Mouse (Mus musculus) Patski (cell line): ENCODE measurements around the gene Alk. TPM values are rescaled to one million over a fixed set of nuclear protein-coding genes. Genes with fewer than 3 reads are reported as not detected.

Source experiments
- ATAC-seq: fragments of 100-300 bp; one replicate; pipeline ENCODE4 v1.8.0; 2021
- CTCF ChIA-PET: fragments of 350-600 bp; sonication (Branson Sonifier 250); formaldehyde crosslinking; loops from one replicate; lab custom pipeline; 2022; ENCODE audit warnings: inconsistent platforms; lab: Charles Lee
- POLR2A ChIA-PET: fragments of 350-600 bp; sonication (Branson Sonifier 250); formaldehyde crosslinking; loops from one replicate; lab custom pipeline; 2022; ENCODE audit warnings: antibody characterized with exemption, inconsistent platforms; lab: Charles Lee
- DNase-seq: peaks from one replicate; pipeline ENCODE4 v3.0.0-alpha.2; 2011; ENCODE audit warnings: low read depth, low spot score
- H3K27me3 ChIP-seq: fragments of 371-371 bp; one replicate; pipeline ENCODE4 v1.5.1; 2021
- CTCF ChIP-seq: fragments of 100-300 bp; IDR thresholded peaks from one replicate; pipeline ENCODE4 v1.5.1; 2021
- in situ Hi-C: fragments of 300-500 bp; cut with MboI; formaldehyde crosslinking; loops from 3 replicates; pipeline ENCODE4 v1.11.1; 2018; ENCODE audit warnings: low pct_unique_long_range_greater_than_20kb, mixed read lengths
- polyA plus RNA-seq: library from polyadenylated mRNA; unstranded; gene quantifications from one replicate; pipeline ENCODE4 v1.2.3, GENCODE M21; 2021

Gene Alk
- polyA plus RNA-seq, 1 experiment from 2014 or later = 0.09 TPM

GRCm38 (mm10) chr17:72043001-72043666, 561.3 kb downstream of the Alk start:
- H3K27me3 ChIP-seq = no peaks in the 10 kb centered on the region
- DNase-seq = peak; percentile 92
- POLR2A ChIA-PET = interaction anchor here (0.7 kb wide), 1 partner anchor 195 kb away, joined by 4 read pairs; no protein-coding TSS in a partner anchor
- TF ChIP-seq CTCF = peak; percentile 8
- in situ Hi-C loops = loop anchor here (10.0 kb wide), 1 partner anchor 112 kb away; no protein-coding TSS in a partner anchor
- peak; percentile 94 for ATAC-seq
- CTCF ChIA-PET = interaction anchor here (1.3 kb wide), 1 partner anchor 12 kb away, joined by 6 read pairs; no protein-coding TSS in a partner anchor

GRCm38 (mm10) chr17:72039176-72039948, 565.1 kb downstream of the Alk start:
- ATAC-seq (no peak), DNase-seq (no peak)
- POLR2A ChIA-PET = no interaction called here
- TF ChIP-seq CTCF = no peak
- CTCF ChIA-PET = no interaction called here
- no peaks in the 10 kb centered on the region for H3K27me3 ChIP-seq
- in situ Hi-C loops = loop anchor here (10.0 kb wide), 1 partner anchor 205 kb away; no protein-coding TSS in a partner anchor

DNA sequence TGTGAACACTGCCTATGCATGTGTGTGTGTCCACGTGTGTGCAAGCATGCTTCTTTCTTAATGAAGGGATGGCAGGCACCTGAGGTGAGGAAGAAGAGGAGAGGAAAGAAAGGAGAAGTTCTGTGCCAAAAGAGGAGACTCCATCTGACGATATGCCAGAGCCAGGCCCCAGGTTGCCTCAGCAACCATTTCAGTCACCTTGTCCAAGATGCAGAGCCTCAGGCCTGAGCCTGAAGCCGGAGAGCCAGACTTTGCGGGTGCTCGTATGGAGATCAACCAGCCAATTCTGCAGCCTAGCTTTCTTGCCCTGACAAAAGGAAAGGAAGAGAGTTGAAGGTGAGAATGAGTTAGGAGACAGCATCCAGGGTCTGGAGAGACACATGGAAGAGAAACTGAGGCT, 566.1 kb downstream of the Alk start:
- ATAC-seq = no peak
- DNase-seq = no peak
- POLR2A ChIA-PET = no interaction called here
- H3K27me3 ChIP-seq = no peaks in the 10 kb centered on the region
- in situ Hi-C loops = loop anchor here (10.0 kb wide), 1 partner anchor 206 kb away; no protein-coding TSS in a partner anchor
- CTCF ChIA-PET = no interaction called here
- no peak for TF ChIP-seq CTCF

DNA sequence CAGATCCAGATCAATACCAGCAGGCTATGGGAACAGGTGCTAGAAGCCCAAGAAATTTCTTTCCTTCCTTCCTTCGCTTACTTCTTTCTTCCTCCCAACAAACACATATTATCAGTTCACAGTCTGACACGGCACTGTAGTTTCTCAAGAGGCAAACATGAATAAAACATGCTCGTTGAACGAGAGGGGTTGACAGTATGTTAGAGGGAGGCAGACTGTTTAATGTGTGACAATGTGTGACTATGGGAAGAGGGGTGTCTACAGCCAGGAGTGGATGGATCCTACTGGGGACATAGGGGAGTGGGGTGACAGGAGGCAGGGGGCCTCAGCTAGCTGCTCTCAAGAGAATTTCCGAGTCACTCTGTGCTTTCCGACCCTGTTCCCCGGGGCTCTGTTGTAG, 573.8 kb downstream of the Alk start:
- ATAC-seq = no peak
- no peak for TF ChIP-seq CTCF
- POLR2A ChIA-PET = interaction anchor here (0.6 kb wide), 1 partner anchor 94 kb away, joined by 4 read pairs; no protein-coding TSS in a partner anchor
- H3K27me3 ChIP-seq = no peaks in the 10 kb centered on the region
- CTCF ChIA-PET = interaction anchor here (0.9 kb wide), 1 partner anchor 114 kb away, joined by 3 read pairs; no protein-coding TSS in a partner anchor
- DNase-seq = no peak
- in situ Hi-C loops = loop anchor here (10.0 kb wide), 1 partner anchor 214 kb away; no protein-coding TSS in a partner anchor

GRCm38 (mm10) chr17:72023323-72023722, 581.1 kb downstream of the Alk start:
- in situ Hi-C loops = no loop called here
- H3K27me3 ChIP-seq = no peaks in the 10 kb centered on the region
- ChIA-PET CTCF (no interaction called here), POLR2A (no interaction called here)
- ATAC-seq = no peak
- no peak for DNase-seq
- no peak for TF ChIP-seq CTCF

- no peak for TF ChIP-seq CTCF
- ChIA-PET CTCF (interaction anchor here (1.2 to 1.3 kb wide), 3 partner anchors 10 to 19 kb away, joined by 3 to 4 read pairs (median 3); no protein-coding TSS in a partner anchor), POLR2A (no interaction called here)
- ATAC-seq = peak; percentile 81
- in situ Hi-C loops = no loop called here
- DNase-seq = peak; percentile 73
- no peaks in the 10 kb centered on the region for H3K27me3 ChIP-seq
These were observed 582.4 kb downstream of the Alk start for GRCm38 (mm10) chr17:72021733-72022669.

- ChIA-PET POLR2A (interaction anchor here (1.0 kb wide), 1 partner anchor 11 kb away, joined by 3 read pairs; no protein-coding TSS in a partner anchor), CTCF (interaction anchor here (1.5 kb wide), 1 partner anchor 13 kb away, joined by 3 read pairs; no protein-coding TSS in a partner anchor)
- in situ Hi-C loops = no loop called here
- peak; percentile 56 for DNase-seq
- H3K27me3 ChIP-seq = no peaks in the 10 kb centered on the region
- ATAC-seq = peak; percentile 57
- no peak for TF ChIP-seq CTCF
These were observed 587.1 kb downstream of the Alk start for GRCm38 (mm10) chr17:72017329-72017728.

- no peaks in the 10 kb centered on the region for H3K27me3 ChIP-seq
- CTCF ChIA-PET = interaction anchor here (1.3 kb wide), 1 partner anchor 9 kb away, joined by 7 read pairs; no protein-coding TSS in a partner anchor
- ATAC-seq = no peak
- POLR2A ChIA-PET = no interaction called here
- in situ Hi-C loops = no loop called here
- no peak for TF ChIP-seq CTCF
- DNase-seq = no peak
These were observed 589.2 kb downstream of the Alk start for GRCm38 (mm10) chr17:72015253-72015652.

- POLR2A ChIA-PET = no interaction called here
- H3K27me3 ChIP-seq = no peaks in the 10 kb centered on the region
- CTCF ChIA-PET = no interaction called here
- ATAC-seq = no peak
- in situ Hi-C loops = no loop called here
- DNase-seq = no peak
- TF ChIP-seq CTCF = no peak
These were observed 591.7 kb downstream of the Alk start for GRCm38 (mm10) chr17:72012775-72013174.
